Mouse (Mus musculus): Measurements from ENCODE around the gene Gm8332. TPM values are rescaled to one million over a fixed set of nuclear protein-coding genes. Genes with fewer than 3 reads are reported as not detected.
"Not testable (repeated sequence)": the region's sequence is repeated elsewhere in the genome, so short reads cannot be mapped to it uniquely, and the experiment has no call there.

Gm8332 gene
- not detected for total RNA-seq (2021)

- intact Hi-C loops (cut with DNase I): loop anchor here (10.0 kb wide), 1 partner anchor 355 kb away; the partner anchor contains the start of gene Gm2022
- DNase-seq: not testable (repeated sequence)
Observed at GRCm38 (mm10) chr12:88250000-88250399, at the start of gene Gm8332. Gene Gm8332 (minus strand): TSS chr12:88250100.

- intact Hi-C loops (cut with DNase I); DNase-seq: not testable (repeated sequence)
Observed at GRCm38 (mm10) chr12:88297171-88297570, 47.3 kb upstream of the Gm8332 start.

DNA sequence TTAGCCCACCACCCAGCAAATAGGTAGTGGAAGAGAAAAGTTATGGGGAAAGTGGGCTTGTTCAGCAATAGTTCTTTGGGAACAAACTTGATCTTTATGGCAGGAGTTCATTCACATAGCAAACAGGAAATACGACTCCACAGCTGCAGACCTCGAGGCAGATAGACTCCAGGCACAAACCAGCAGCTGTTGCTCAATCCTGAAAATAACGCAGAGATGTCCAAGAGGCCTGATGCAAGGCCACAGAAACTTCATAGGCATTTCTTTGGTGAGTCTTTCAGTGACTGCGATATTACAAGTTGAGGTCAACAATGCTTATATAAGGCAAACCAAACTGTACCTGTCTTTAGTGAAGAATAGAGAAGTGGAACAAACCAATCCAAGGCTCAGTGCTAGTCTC is 43.2 kb upstream of the Gm8332 start:
- DNase-seq; intact Hi-C loops (cut with DNase I): not testable (repeated sequence)

- intact Hi-C loops (cut with DNase I); DNase-seq: not testable (repeated sequence)
Observed at GRCm38 (mm10) chr12:88285224-88285623, 35.3 kb upstream of the Gm8332 start.

DNA sequence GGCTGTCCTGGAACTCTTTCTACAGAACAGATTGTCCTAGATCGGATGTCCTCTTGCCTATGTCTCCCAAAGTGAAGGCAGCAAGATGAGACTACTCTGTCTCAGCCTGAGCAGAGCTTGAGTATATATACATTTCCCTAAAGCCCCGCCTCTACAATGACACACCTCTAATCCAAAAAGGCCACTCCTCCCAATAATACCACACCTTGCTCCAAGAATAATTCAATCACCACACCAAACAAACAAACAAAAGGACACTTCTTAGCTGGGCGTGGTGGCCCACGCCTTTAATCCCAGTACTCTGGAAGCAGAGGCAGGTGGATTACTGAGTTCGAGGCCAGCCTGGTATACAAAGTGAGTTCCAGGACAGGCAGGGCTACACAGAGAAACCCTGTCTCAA is 24.5 kb upstream of the Gm8332 start, which contains the start of gene Gm5662:
Gene Gm5662 (minus strand): TSS at position 101 of the 400 bp plus-strand sequence.
- DNase-seq; intact Hi-C loops (cut with DNase I): not testable (repeated sequence)

DNA sequence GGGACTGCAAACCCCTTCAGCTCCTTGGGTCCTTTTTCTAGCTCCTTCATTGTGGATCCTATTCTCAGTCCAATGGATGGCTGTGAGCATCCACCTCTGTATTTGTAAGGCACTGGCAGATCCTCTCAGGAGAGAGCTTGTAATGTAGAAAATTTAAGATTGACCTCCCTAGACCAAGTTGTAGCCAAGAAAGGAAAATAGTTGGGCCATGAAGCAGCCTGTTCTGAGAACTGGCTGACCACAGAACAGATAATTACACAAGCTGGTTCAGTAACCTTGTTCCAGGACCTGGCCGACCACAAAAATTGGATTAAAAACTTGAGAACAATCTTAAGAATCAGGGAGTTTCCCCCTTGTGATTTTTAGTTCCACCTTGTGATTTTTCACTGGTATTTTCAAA is 7.3 kb upstream of the Gm8332 start:
- no peak for DNase-seq
- intact Hi-C loops (cut with DNase I): loop anchor here (10.0 kb wide), 1 partner anchor 362 kb away; the partner anchor contains the start of gene Gm2022

GRCm38 (mm10) chr12:88255917-88256316 is 6.0 kb upstream of the Gm8332 start:
- not testable (repeated sequence) for DNase-seq
- intact Hi-C loops (cut with DNase I): loop anchor here (10.0 kb wide), 1 partner anchor 361 kb away; the partner anchor contains the start of gene Gm2022

DNA sequence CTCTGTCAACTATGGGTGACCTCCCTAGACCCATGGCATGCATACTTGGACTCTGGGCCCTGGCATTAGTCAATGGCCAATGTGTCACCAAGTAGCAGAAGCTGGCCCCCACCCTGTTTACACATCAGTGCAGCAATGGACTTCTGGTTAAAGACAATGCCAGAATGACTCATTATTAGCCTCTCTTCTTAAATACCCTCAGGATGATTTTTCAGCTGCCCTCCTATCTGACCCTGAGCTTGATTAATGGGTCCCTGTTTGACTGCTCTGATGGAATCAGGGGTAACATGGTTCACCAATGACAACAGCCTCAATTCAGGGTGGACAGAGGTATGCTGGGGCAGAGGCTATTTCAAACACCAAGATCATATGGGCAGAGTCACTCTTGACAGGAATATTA is 4.1 kb downstream of the Gm8332 start:
- DNase-seq; intact Hi-C loops (cut with DNase I): not testable (repeated sequence)

GRCm38 (mm10) chr12:88242940-88243339 is 7.0 kb downstream of the Gm8332 start:
- DNase-seq; intact Hi-C loops (cut with DNase I): not testable (repeated sequence)

- intact Hi-C loops (cut with DNase I): no loop called here
- no peak for DNase-seq
Observed at GRCm38 (mm10) chr12:88219445-88219844, 30.5 kb downstream of the Gm8332 start.

GRCm38 (mm10) chr12:88218059-88218458 is 31.8 kb downstream of the Gm8332 start:
- DNase-seq; intact Hi-C loops (cut with DNase I): not testable (repeated sequence)

- intact Hi-C loops (cut with DNase I): no loop called here
- DNase-seq: no peak
Observed at GRCm38 (mm10) chr12:88214641-88215040, 35.3 kb downstream of the Gm8332 start.

- DNase-seq; intact Hi-C loops (cut with DNase I): not testable (repeated sequence)
Observed at GRCm38 (mm10) chr12:88211458-88211857, 38.4 kb downstream of the Gm8332 start.

- intact Hi-C loops (cut with DNase I): loop anchor here (10.0 kb wide), 1 partner anchor 628 kb away; no protein-coding TSS in a partner anchor
- DNase-seq: no peak
Observed at GRCm38 (mm10) chr12:88202856-88203255, 47.0 kb downstream of the Gm8332 start.

Other genes with a start within 250 kb of the Gm8332 start
- gene Gm2075, start 238.3 kb downstream of the Gm8332 start, total RNA-seq (2021): not detected
- not detected for gene Gm6803, start 231.3 kb downstream of the Gm8332 start, total RNA-seq (2021)
- not detected for gene Gm2056, start 223.1 kb downstream of the Gm8332 start, total RNA-seq (2021)
- gene Gm16368, start 166.4 kb downstream of the Gm8332 start, total RNA-seq (2021): not detected
- gene Gm10436, start 68.0 kb downstream of the Gm8332 start, total RNA-seq (2021): not detected
- not detected for gene Gm5662, start 24.4 kb upstream of the Gm8332 start, total RNA-seq (2021)
- not detected for gene Gm5039, start 73.9 kb upstream of the Gm8332 start, total RNA-seq (2021)
- 10 to 100 TPM; 24.9 to 27.1 TPM for gene Adck1, start 110.5 kb upstream of the Gm8332 start, total RNA-seq (2021)

Data from heart, postnatal 36 days (tissue).